Mouse (Mus musculus): ENCODE data around the gene Rnf223. TPM values are rescaled to one million over a fixed set of nuclear protein-coding genes. Genes with fewer than 3 reads are reported as not detected.
A peak's percentile ranks its signal among the peaks of the same experiment; 100 is the strongest.

The Rnf223 gene
- polyA plus RNA-seq, 1 experiment, result 0.83 TPM

DNA sequence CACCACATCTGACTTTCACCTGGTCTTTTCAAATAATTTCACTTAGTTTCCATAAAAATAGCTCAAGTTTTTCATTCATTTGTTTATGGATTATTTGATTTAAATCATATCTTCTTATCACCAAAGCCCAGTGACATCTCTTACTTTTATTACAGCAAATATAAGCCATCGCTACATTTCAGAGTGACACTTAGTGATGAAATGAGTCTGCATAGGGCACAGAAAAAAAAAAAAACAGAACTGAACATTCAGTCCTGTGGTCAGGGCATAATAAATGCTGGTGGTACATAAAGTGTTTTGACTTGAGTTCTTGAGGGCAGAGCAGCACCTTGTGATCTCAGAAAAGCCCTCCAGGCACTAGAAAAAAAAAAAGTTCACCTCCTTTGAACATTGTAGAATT lies 34.1 kb upstream of the Rnf223 start:
- no peak for TF ChIP-seq GATA1 (IDR thresholded peaks at IDR 0.05; ENCODE audit: borderline replicate concordance, low read length)
- H3K36me3 ChIP-seq (replicated peaks; ENCODE audit: low read length), result no peaks in the 10 kb centered on the region
- H3K9me3 ChIP-seq, result no peaks in the 10 kb centered on the region
- peaks cover 33% of the 10 kb centered on the region for H3K27me3 ChIP-seq (replicated peaks)
- peaks cover 14% of the 10 kb centered on the region for H3K4me1 ChIP-seq
- no peak overlapping the region for H3K4me3 ChIP-seq (replicated peaks)

- no peaks in the 10 kb centered on the region for H3K9me3 ChIP-seq
- TF ChIP-seq GATA1 (IDR thresholded peaks at IDR 0.05; ENCODE audit: borderline replicate concordance, low read length), result no peak
- TF ChIP-seq FLI1 (IDR thresholded peaks at IDR 0.05; ENCODE audit: low read length), result no peak
- peaks cover 14% of the 10 kb centered on the region for H3K4me1 ChIP-seq
Measured at GRCm38 (mm10) chr4:156097770-156098366, 32.4 kb upstream of the Rnf223 start.

GRCm38 (mm10) chr4:156099427-156099826 lies 30.9 kb upstream of the Rnf223 start:
- no peak overlapping the region for H3K4me3 ChIP-seq (replicated peaks)
- H3K9me3 ChIP-seq, result no peaks in the 10 kb centered on the region
- TF ChIP-seq GATA1 (IDR thresholded peaks at IDR 0.05; ENCODE audit: borderline replicate concordance, low read length) (no peak), FLI1 (IDR thresholded peaks at IDR 0.05; ENCODE audit: low read length) (no peak)
- peaks cover 17% of the 10 kb centered on the region for H3K27me3 ChIP-seq (replicated peaks)
- H3K36me3 ChIP-seq (replicated peaks; ENCODE audit: low read length), result no peaks in the 10 kb centered on the region
- H3K4me1 ChIP-seq, result peaks cover 14% of the 10 kb centered on the region

More at GRCm38 (mm10) chr4:156097770-156098366, 32.4 kb upstream of the Rnf223 start:
- peak overlapping the region; percentile 6 for H3K4me3 ChIP-seq (replicated peaks)
- H3K36me3 ChIP-seq (replicated peaks; ENCODE audit: low read length), result no peaks in the 10 kb centered on the region
- peaks cover 25% of the 10 kb centered on the region for H3K27me3 ChIP-seq (replicated peaks)

DNA sequence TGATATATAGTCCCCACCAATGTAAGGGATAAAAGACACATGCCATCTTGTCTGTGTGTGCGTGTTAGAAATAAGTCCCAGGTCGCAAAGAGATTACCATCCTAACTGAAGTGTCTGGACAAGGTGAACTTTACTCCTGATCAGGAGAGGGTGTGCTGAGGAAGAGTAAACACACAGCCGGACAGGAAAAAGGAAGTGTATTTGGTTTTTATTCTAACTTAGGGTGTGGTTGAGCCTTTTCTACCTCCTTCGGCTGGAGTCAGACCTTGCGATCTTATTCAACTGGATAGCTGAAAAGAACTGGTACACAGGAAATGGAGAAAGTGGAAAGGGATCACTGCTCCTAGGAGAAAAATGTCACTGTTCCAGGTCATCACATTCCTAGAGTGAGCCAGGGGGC lies 29.8 kb upstream of the Rnf223 start:
- Histone ChIP-seq H3K9me3 (no peaks in the 10 kb centered on the region), H3K4me1 (peaks cover 14% of the 10 kb centered on the region), H3K4me3 (replicated peaks) (no peak overlapping the region), H3K36me3 (replicated peaks; ENCODE audit: low read length) (no peaks in the 10 kb centered on the region), H3K27me3 (replicated peaks) (peaks cover 15% of the 10 kb centered on the region)
- TF ChIP-seq FLI1 (IDR thresholded peaks at IDR 0.05; ENCODE audit: low read length), result no peak
- no peak for TF ChIP-seq GATA1 (IDR thresholded peaks at IDR 0.05; ENCODE audit: borderline replicate concordance, low read length)

DNA sequence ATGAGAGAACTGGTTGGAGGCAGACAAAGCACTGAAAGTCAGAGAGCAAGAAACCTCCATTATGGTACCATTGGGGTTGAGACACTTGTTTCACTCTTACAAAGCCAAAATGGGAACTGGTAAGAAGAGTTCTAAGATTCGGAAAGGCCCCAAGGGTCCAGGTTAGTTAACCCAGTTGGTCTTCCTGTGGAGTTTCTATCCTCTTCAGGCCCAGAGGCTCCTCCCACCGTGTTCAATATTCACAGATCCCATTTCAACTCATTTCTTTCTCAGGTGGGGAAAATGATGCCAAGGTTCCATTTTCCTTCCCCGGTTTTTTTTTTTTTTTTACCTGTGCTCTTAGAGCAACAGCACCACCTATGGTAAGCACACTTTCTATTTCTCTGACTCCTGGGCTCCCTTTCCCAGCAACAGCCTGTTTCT lies 28.8 kb upstream of the Rnf223 start:
- Histone ChIP-seq H3K4me3 (replicated peaks) (no peak overlapping the region), H3K4me1 (peaks cover 14% of the 10 kb centered on the region), H3K27me3 (replicated peaks) (peaks cover 15% of the 10 kb centered on the region), H3K36me3 (replicated peaks; ENCODE audit: low read length) (no peaks in the 10 kb centered on the region), H3K9me3 (no peaks in the 10 kb centered on the region)
- no peak for TF ChIP-seq FLI1 (IDR thresholded peaks at IDR 0.05; ENCODE audit: low read length)
- TF ChIP-seq GATA1 (IDR thresholded peaks at IDR 0.05; ENCODE audit: borderline replicate concordance, low read length), result no peak

DNA sequence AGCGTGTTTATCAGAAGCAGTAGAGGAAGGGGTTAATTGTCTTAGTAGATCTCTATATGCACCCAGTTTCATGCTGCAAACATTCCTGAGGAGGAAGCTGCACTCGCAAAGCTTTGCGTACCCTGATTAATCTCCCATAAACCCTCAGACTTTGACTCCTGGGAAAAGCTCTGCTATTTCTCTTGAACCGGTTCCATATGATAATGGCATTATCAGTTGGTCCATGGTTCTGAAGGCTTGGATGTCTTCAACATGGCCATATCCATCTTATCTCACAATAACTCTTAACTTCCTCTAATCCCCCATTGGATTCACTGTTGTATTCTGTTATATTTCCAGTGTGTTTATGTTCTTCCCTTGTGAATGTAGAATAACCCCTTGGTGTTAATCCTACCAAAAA lies 27.0 kb upstream of the Rnf223 start:
- TF ChIP-seq GATA1 (IDR thresholded peaks at IDR 0.05; ENCODE audit: borderline replicate concordance, low read length) (no peak), FLI1 (IDR thresholded peaks at IDR 0.05; ENCODE audit: low read length) (no peak)
- Histone ChIP-seq H3K27me3 (replicated peaks) (peaks cover 2% of the 10 kb centered on the region), H3K9me3 (no peaks in the 10 kb centered on the region), H3K4me1 (peaks cover 4% of the 10 kb centered on the region; the same call in 1 of the 2 replicates), H3K4me3 (replicated peaks) (no peak overlapping the region), H3K36me3 (replicated peaks; ENCODE audit: low read length) (no peaks in the 10 kb centered on the region)

DNA sequence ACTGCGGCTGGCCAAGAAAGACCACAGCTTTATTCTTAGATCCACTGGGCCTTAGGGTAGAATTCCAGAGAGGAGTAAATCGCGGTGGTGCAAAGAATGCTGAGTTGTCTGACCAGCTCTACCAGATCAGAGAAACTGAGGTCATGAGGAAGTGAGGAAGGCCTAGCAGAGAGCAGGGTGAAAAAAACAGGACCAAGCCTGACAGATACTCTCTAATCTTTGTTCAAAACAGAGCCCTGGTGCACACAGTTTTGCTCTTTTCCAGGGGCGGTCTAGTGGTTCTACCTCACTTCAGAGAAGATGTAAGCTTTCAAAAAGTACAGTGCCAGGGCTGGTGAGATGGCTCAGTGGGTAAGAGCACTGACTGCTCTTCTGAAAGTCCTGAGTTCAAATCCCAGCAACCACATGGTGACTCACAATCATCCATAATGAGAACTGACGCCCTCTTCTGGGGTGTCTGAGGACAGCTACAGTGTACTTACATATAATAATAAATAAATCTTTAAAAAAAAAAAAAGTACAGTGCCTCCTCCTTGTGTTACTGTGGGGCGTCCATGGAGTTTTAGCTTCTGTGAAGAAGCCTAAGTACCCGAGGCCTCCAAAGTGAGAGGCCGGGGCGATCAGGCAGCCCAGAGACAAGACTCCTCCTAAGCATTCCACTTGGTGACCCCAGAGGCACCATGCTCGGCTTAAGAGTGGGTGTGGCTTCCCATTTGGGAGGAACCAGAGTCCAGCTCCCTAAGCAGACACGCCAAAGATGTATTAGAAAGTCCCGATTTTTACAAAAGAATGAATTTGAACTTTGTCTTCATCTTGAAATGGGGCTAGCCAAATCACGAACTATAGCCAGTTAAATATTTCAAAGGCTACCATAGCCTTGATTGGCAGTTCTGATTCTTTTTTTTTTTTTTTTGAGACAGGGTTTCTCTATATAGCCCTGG lies 21.4 kb upstream of the Rnf223 start:
- TF ChIP-seq GATA1 (IDR thresholded peaks at IDR 0.05; ENCODE audit: borderline replicate concordance, low read length), result no peak
- no peak for TF ChIP-seq FLI1 (IDR thresholded peaks at IDR 0.05; ENCODE audit: low read length)
- peaks cover 28% of the 10 kb centered on the region for H3K4me1 ChIP-seq
- H3K4me3 ChIP-seq (replicated peaks), result peak overlapping the region; percentile 100
- no peaks in the 10 kb centered on the region for H3K27me3 ChIP-seq (replicated peaks)
- H3K9me3 ChIP-seq, result no peaks in the 10 kb centered on the region
- H3K36me3 ChIP-seq (replicated peaks; ENCODE audit: low read length), result peaks cover 3% of the 10 kb centered on the region

- no peaks in the 10 kb centered on the region for H3K9me3 ChIP-seq
- peaks cover 28% of the 10 kb centered on the region for H3K4me1 ChIP-seq
Measured at GRCm38 (mm10) chr4:156109570-156110331, 20.6 kb upstream of the Rnf223 start, which contains the start of gene 9430015G10Rik. Gene 9430015G10Rik, plus strand, starts transcription at chr4:156109982.

DNA sequence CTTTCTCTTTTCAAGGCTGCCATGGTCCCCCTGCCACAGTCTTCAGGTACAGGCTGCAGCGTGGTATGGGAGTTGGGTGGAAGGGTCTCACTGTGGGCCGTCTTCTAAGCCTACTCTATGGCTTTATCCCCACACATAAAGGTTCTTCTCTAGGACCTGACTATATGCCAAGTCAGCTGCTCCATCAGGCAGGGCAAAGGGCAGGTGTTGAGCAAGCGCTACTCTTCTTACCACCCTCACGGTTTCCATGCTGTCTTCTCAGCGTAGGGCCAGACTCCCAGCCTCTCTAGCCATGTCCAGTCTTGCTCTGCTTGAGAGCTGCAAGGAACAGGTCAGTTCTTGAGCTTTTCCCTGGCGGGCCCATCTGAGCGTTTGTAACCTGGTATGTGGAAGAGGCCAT lies 6.2 kb upstream of the Rnf223 start:
- Histone ChIP-seq H3K4me1 (peaks cover 19% of the 10 kb centered on the region), H3K36me3 (replicated peaks; ENCODE audit: low read length) (peaks cover 91% of the 10 kb centered on the region), H3K9me3 (no peaks in the 10 kb centered on the region), H3K4me3 (replicated peaks) (no peak overlapping the region), H3K27me3 (replicated peaks) (no peaks in the 10 kb centered on the region)
- TF ChIP-seq FLI1 (IDR thresholded peaks at IDR 0.05; ENCODE audit: low read length) (no peak), GATA1 (IDR thresholded peaks at IDR 0.05; ENCODE audit: borderline replicate concordance, low read length) (no peak)

More at GRCm38 (mm10) chr4:156109570-156110331, 20.6 kb upstream of the Rnf223 start, which contains the start of gene 9430015G10Rik:
- Histone ChIP-seq H3K27me3 (replicated peaks) (no peaks in the 10 kb centered on the region), H3K36me3 (replicated peaks; ENCODE audit: low read length) (peaks cover 3% of the 10 kb centered on the region), H3K4me3 (replicated peaks) (peak within 1 kb of the TSS; percentile 100)
- no peak for TF ChIP-seq GATA1 (IDR thresholded peaks at IDR 0.05; ENCODE audit: borderline replicate concordance, low read length)

Data from megakaryocyte, embryonic 14.5 days (primary cell).